Mouse (Mus musculus) embryonic fibroblast, embryonic 13.5 days (primary cell): ENCODE measurements around the gene Atxn7l2.

Experiments
- CTCF ChIP-seq: IDR thresholded peaks from 2 replicates; pipeline ENCODE4 v1.5.1; 2011; ENCODE audit warnings: mild to moderate bottlenecking, control low read depth, low read length, moderate library complexity, borderline replicate concordance; ENCODE audit not compliant: insufficient read depth
- POLR2A ChIP-seq: IDR thresholded peaks from 2 replicates; pipeline ENCODE4 v1.6.1; 2011; ENCODE audit warnings: low read depth, mild to moderate bottlenecking, control low read depth, low read length, moderate library complexity

DNA sequence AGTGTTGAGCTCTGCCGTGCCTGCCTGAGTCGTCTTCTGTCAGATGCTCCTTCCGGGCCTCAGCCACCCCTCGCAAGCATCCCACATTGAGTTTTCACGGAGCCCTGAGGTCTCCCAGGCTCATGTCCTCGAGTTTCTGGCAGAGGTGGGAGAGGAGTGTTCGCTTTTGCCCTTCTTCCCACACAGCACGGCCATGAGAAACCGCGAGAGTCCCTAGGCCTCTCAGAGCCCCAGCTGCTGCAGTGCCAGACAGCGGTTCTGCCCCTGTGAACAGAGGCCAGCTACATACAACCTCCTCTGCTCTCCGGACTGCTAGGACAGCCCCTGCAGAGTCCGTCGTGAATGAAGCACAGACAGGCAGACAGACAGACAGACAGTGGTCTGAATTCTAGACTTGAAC lies 43.2 kb downstream of the Atxn7l2 start:
- TF ChIP-seq POLR2A (no peak), CTCF (no peak)
